Mouse (Mus musculus): Measurements from ENCODE around the gene Traf3ip1.

The Traf3ip1 gene

GRCm38 (mm10) chr1:91533483-91533882 is 39.0 kb downstream of the Traf3ip1 start:
- DNase-seq (ENCODE audit: low read depth in 1 of 2, low spot score in 2 of 2), result no peak

DNA sequence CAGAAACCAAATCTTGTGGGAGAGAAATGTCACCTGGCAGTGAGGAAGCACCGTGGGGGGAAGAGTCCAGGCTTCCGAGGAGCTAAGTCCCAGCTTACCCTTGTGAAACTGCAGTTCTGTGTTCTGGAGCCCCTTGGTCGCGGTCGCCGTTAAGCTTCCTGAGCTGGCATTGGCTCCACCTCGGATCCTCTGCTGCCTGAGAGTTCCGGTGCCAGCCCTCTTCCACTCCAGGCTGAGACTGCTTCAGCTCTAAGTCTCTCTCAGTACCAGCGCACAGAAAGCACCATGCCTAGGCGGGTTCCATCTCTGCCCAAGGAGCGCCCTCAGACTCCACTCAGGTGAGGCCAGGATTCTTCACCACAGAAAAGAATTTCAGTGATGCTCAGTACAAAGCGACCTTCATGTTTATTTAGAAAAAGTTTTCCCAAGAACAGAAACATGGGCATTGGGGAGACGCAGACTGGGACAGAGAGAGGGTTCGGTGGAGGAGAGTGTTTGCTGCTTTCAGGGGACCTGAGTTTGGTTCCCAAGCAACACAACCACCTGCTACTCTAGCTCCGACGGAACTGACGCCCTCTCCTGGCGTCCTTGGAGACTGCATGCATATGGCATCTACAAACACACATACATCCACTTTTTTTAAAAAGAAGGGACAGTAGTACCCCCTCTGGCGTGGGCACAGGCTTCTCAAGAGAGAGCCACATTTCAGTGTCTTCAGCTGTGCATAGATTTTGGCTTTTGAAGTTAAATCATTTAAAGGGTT is 39.7 kb downstream of the Traf3ip1 start:
- no peak for DNase-seq (ENCODE audit: low read depth in 1 of 2, low spot score in 2 of 2)

DNA sequence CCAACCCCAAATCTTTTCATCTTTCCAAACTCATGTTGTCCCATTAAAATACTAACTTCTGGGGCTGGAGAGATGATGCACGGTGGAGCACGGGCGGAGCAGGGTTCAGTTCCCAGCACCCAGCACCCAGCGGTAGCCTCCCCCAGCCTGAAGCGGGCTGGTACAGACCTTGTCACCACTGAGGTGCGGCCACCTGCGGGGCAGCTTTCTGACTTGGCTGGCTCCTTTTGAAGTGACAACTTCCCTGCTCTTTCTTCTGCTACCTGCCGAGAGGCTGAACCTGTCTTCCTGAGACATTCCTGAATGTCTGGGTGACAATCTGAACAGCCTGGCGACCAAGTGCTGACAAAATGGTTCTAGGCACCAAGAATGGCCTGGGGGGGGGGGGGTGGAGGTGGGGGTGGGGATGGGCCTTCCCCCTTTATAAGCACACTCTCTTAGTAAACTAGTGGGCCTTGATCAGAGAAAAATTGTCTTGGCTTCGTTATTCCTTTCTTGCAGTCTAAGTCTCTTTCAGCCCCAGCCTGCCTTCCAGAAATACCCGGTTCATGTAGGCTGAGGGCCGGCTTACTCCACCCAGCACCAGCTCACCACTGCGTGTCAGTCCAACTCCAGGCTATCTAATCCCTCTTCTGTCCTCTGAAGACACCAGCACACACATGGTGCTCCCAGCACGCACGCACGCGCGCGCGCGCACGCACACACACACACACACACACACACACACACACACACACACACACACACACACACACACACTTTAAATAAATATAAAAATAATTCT is 43.5 kb downstream of the Traf3ip1 start:
- DNase-seq (ENCODE audit: low read depth in 1 of 2, low spot score in 2 of 2), result no peak

- no peak for DNase-seq (ENCODE audit: low read depth in 1 of 2, low spot score in 2 of 2)
Observed at GRCm38 (mm10) chr1:91538570-91538929, 44.1 kb downstream of the Traf3ip1 start.

- no peak for DNase-seq (ENCODE audit: low read depth in 1 of 2, low spot score in 2 of 2)
Observed at GRCm38 (mm10) chr1:91539246-91539645, 44.8 kb downstream of the Traf3ip1 start.

DNA sequence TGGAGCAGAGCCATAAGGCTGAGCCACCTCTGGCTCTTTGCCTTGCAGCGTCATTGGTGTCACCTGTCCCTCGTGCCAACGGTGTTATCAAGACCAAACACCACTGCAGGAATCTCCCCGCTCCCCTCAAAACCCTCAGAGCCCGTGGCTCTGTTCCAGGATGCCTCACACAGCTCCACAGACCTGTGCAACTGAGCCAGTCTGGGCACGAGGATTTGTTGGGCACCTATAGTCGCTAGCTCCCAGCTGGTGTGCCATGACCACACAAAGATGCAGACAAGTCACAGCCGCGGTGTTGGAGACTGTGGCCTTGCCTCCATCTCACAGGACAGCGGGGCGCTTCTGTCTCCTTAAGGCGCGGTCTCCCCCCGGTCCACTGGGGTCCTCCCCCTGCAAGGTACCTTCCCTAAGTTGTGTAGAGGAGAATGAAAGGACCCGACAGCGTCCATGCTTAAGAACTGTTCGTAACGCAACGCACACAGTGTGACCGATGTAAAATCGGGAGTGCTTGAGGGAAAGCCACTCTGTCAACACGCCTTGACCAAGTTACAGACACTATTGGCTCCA is 45.3 kb downstream of the Traf3ip1 start:
- DNase-seq (ENCODE audit: low read depth in 1 of 2, low spot score in 2 of 2), result no peak

DNA sequence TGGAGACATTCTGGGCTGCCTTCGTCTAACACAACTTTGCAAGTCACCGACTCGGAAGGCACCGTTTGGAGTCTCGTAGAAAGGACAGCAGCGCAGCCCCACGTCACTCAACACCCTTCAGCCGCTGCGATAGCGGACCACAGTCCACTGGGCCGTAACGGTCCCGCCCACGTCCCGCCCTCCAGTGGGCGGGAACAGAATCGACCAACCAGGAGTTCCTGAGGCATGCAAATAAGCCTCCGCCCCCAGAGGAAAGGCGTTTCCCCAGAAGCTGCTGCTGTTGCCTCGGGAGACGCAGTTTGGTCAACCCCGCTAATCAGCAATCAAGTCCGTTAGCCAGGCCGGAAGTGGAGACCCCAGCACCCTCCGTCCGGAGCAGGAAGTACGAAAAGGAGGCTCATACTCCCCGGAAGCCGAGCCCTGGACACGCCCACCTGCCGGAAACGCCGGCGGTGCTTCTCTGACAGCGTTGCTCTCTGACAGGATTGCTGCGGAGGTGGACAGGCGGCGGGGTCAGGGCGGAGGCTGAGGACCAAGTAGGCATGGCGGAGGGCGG is 45.9 kb downstream of the Traf3ip1 start, which contains the start of gene Asb1:
Gene Asb1, plus strand, starts transcription at position 274 of the 556 bp plus-strand sequence.
- DNase-seq (ENCODE audit: low read depth in 1 of 2, low spot score in 2 of 2), result peak; percentile 88

DNA sequence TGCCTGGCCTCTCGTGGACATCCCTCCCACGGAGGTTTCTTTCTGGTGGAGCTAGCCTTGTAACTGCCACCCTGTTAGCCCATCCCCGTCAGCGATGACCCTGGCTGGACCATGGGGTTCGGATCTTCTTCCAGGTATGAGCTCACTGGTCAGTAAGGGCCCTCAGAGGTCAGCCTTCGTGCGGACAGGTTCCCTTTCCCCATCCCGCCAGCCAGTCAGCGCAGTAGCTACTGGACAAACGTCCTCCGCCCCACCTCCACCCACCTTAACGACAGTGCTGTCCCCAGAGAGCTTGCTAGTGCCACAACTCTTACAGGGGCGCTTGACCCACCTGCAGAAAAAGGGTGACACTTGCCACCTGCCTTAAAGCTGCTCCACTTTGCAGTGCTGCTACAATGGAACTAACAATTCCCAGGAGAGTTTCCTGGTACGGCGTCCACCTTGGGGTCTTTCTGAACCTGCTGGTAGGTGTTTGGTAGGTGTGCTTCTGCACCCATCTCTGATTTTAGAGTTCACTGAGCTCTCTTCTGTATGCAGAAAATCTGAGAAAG is 46.7 kb downstream of the Traf3ip1 start:
- DNase-seq (ENCODE audit: low read depth in 1 of 2, low spot score in 2 of 2), result no peak

DNA sequence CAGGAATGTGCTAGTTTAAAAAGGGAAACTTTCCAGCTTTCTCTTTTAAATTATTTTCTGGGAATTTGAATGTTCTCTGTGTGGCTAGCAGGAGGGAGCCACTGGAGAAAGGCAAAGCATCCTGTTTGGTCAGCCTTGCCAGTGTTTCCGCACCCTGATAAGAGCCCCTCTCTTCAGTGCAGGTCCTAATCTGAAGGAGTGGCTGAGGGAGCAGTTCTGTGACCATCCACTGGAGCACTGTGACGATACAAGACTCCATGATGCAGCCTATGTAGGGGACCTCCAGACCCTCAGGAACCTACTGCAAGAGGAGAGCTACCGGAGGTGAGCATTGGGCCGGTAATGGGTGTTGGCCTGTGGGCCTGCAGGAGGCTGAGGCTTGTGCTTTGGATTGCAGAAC is 49.5 kb downstream of the Traf3ip1 start:
- no peak for DNase-seq (ENCODE audit: low read depth in 1 of 2, low spot score in 2 of 2)

DNA sequence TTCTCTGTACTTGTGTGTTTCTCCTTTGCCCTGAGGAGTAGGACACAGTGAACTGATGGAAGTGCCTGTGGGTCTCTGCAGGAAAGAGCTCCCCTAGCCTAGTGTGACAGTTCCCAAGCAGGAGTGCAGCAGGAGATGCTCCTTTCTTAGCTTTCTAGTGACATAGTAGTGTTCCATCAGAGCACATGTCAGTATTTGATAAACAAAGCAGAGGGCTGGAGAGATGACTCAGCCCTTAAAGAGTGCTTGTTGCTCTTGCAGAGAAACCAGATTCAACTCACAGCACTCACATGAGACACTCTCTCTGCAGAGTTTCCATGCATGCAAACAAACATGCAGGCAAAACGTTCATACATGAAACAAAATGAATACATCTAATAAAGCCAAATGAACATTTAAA is 50.8 kb downstream of the Traf3ip1 start:
- DNase-seq (ENCODE audit: low read depth in 1 of 2, low spot score in 2 of 2), result no peak

- no peak for DNase-seq (ENCODE audit: low read depth in 1 of 2, low spot score in 2 of 2)
Observed at GRCm38 (mm10) chr1:91547567-91547966, 53.1 kb downstream of the Traf3ip1 start.

GRCm38 (mm10) chr1:91549073-91549472 is 54.6 kb downstream of the Traf3ip1 start:
- no peak for DNase-seq (ENCODE audit: low read depth in 1 of 2, low spot score in 2 of 2)

DNA sequence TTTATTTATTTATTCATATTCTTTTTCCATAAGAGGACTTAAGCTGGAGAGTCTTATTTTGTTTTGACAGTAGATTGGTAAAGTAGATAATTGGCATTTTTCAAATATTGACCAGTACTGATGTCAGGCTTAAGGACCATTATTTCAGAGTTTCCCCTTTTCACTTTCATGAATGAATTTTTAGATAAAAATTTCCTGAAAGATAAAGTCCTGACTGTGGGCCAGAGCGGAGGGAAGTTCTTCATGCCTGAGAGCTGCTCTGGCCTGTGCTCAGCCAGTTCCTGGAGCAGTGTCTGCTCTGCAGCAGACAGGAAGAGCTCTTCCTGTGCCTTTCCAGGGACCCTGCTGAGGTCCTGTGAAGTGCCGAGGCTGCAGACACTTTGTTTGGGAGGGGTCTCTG is 62.7 kb downstream of the Traf3ip1 start:
- DNase-seq (ENCODE audit: low read depth in 1 of 2, low spot score in 2 of 2), result no peak

DNA sequence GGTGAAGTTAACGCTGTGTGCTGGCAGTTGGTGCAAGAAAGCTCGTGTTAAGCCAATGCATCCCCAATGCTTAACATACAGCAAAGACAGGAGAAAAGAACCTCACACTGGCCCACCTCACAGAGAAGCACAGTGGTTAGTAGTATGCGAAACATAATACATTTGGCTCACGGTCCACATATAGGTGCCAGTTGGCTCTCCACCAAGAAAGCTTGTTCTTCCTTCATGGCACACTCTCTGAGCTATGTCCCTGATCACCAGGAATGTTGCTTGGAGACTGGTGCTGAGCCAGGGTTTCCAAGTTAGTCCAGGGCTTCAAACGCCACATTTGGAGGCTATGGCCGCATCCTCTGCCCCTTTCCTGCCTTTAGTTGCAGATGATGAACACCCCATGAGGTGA is 66.8 kb downstream of the Traf3ip1 start:
- no peak for DNase-seq (ENCODE audit: low read depth in 1 of 2, low spot score in 2 of 2)

DNA sequence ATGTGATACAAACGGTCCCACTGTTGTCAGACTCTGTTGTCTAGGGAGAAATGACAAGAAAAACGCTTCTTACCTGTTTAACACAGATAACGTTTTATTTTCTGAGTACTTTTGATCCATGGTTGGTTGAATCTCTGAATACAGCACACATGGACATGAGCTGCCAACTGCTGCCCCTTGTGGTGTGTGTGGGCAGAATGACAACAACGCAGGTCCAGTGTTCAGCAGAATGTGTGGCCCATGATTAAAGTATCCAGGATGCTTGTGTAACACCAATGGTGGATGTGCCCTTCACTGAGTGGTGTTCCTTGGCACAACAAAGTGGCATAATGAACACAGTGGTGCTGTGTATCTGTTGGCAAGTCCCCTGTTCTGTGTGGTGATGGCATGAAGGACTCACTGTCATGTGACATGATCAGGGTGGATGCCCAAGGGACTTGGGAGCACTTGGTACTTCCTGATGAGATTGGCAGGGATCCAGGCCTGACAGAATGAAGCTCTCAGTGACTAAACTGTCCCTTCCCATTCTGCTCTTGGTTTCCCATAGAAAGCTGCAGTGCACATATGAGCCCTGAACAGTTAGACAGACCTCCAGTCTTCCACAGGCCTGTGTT is 68.6 kb downstream of the Traf3ip1 start:
- DNase-seq (ENCODE audit: low read depth in 1 of 2, low spot score in 2 of 2), result no peak

DNA sequence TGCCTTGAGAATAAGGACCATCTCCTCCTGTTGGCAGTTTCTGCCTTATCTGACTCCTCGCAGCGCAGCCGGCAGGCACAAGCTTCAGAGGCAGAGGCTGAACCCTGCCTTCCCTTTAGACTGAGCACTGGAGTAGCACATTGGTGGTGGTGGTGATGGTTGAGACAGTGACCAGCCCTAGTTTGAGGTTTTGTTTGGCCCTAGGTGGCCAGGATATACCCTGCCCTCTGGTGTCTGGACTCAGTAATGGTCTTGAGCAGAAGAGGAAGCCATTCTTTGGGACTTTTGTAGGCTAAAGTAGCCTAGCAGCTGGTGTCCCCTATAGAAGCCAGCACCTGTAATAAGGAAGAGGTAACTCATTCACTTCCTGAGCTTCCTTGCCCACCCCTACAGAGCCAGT is 69.6 kb downstream of the Traf3ip1 start:
- DNase-seq (ENCODE audit: low read depth in 1 of 2, low spot score in 2 of 2), result no peak

DNA sequence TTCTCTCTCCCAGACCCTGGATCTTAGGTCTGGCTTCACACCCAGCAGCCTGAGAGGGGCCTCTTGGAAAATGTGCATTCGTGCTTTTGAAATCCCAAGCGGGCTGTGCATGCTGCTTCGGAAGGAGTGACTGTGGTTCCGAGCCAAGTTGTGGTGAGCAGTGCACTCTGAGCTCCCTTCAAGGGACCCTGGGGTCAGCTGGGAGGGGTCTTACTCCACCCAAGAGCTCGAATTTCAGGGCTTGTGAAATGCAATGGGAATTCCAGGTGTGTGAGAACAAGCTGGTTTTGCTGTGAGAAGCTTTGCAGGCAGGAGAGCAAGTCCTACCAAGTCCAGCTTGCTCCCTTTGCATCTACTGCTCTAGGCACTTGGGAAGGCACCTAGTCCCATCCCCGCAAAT is 70.2 kb downstream of the Traf3ip1 start:
- DNase-seq (ENCODE audit: low read depth in 1 of 2, low spot score in 2 of 2), result no peak

GRCm38 (mm10) chr1:91567269-91567668 is 72.8 kb downstream of the Traf3ip1 start:
- DNase-seq (ENCODE audit: low read depth in 1 of 2, low spot score in 2 of 2), result no peak

- no peak for DNase-seq (ENCODE audit: low read depth in 1 of 2, low spot score in 2 of 2)
Observed at GRCm38 (mm10) chr1:91572458-91572857, 78.0 kb downstream of the Traf3ip1 start.

GRCm38 (mm10) chr1:91574208-91574607 is 79.8 kb downstream of the Traf3ip1 start:
- no peak for DNase-seq (ENCODE audit: low read depth in 1 of 2, low spot score in 2 of 2)

GRCm38 (mm10) chr1:91577883-91578517 is 83.6 kb downstream of the Traf3ip1 start:
- no peak for DNase-seq (ENCODE audit: low read depth in 1 of 2, low spot score in 2 of 2)
